Comparison of ENCODE assay signal across 22 mouse cellular contexts in the genomic region with DNA sequence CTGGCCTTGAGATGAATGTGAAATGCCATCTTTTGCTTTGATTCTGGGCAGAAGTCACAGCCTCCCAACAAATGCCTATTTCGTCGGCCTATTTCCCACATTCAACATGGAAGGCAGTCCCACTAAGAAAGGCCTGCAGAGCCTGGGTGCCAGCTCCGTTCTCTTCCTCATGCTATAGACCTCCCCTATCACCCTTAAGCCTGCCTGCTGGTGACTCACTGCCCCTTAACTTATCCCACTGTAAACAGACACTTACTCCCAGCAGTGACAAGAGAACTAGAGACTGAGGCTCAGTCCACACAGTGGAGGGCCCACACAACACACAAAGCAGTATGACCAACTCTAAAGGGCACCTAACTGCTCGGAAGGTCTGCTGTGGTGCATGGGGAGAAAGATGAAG. TPM values are rescaled to one million over a fixed set of nuclear protein-coding genes. Genes with fewer than 3 reads are reported as not detected.
A peak's percentile ranks its signal among the peaks of the same experiment; 100 is the strongest.
DNase-seq lines count a peak whose midpoint lies in the region; ATAC-seq lines count a peak whose summit lies in the region.
"Had no signal": no experiment of that assay in that cellular context is flagged by ENCODE, and none has a peak within 500 bp of the region (broad histone marks: within the 10 kb centered on the region; RNA-seq: fewer than 3 reads in every experiment).

No protein-coding gene starts in this region.

- no peak overlapping the region for H3K27ac ChIP-seq in hindbrain, embryonic 14.5 days
- H3K27ac ChIP-seq in hindbrain, embryonic 11.5 days (ENCODE audit: low read depth, low read length), result no peak overlapping the region
- H3K27ac ChIP-seq in kidney, embryonic 16.5 days (ENCODE audit: low read length), result peak overlapping the region; percentile 29; the same call in 1 of the 2 replicates
- no peak overlapping the region for H3K27ac ChIP-seq in stomach, embryonic 15.5 days
- H3K27ac ChIP-seq: embryonic facial prominence, embryonic 12.5 days; heart, embryonic 13.5 days; limb, embryonic 12.5 days; midbrain, embryonic 12.5 days had no signal

- intact Hi-C loops in gastrocnemius, postnatal 36 days (cut with DNase I), result no loop called here

- H3K27me3 ChIP-seq in hindbrain, embryonic 14.5 days (ENCODE audit: control insufficient read depth, insufficient read depth, low read length), result no peaks in the 10 kb centered on the region
- H3K27me3 ChIP-seq in hindbrain, embryonic 11.5 days (ENCODE audit: control insufficient read depth, insufficient read depth, low read length), result no peaks in the 10 kb centered on the region
- no peaks in the 10 kb centered on the region for H3K27me3 ChIP-seq in kidney, embryonic 16.5 days (ENCODE audit: insufficient read depth, low read length)
- no peaks in the 10 kb centered on the region for H3K27me3 ChIP-seq in stomach, embryonic 15.5 days (replicated peaks)
- H3K27me3 ChIP-seq: embryonic facial prominence, embryonic 12.5 days; heart, embryonic 13.5 days; limb, embryonic 12.5 days; midbrain, embryonic 12.5 days had no signal

- DNase-seq in hindbrain, embryonic 14.5 days (ENCODE audit: low spot score), result no peak
- no peak for DNase-seq in hindbrain, embryonic 11.5 days (ENCODE audit: low spot score)
- no peak for DNase-seq in kidney, postnatal 25 days
- peak; percentile 27 for DNase-seq in adipocyte (ENCODE audit: low spot score)
- no peak for DNase-seq in gastrocnemius, postnatal 36 days
- DNase-seq: cerebellum, adult 2 months; cerebellum, postnatal 25 days; forebrain, postnatal 0 days; liver, postnatal 0 days; lung, postnatal 14 days; thymus, postnatal 25 days had no signal

- no peak overlapping the region for H3K4me2 ChIP-seq in hindbrain, embryonic 14.5 days (replicated peaks)
- H3K4me2 ChIP-seq in hindbrain, embryonic 11.5 days (replicated peaks; ENCODE audit: low read depth, low read length), result no peak overlapping the region
- no peak overlapping the region for H3K4me2 ChIP-seq in kidney, embryonic 16.5 days (replicated peaks; ENCODE audit: low read depth, low read length)
- no peak overlapping the region for H3K4me2 ChIP-seq in stomach, embryonic 15.5 days
- H3K4me2 ChIP-seq: embryonic facial prominence, embryonic 12.5 days; heart, embryonic 13.5 days; limb, embryonic 12.5 days; liver, embryonic 11.5 days; midbrain, embryonic 12.5 days had no signal

- 93% methylated on average over 4 of the region's 4 CpGs for WGBS in hindbrain, embryonic 14.5 days
- 91% methylated on average over 4 of the region's 4 CpGs for WGBS in hindbrain, embryonic 11.5 days
- 77% methylated on average over 4 of the region's 4 CpGs for WGBS in kidney, embryonic 16.5 days
- 71% methylated on average over 4 of the region's 4 CpGs for WGBS in stomach, embryonic 15.5 days

- peak overlapping the region; percentile 5; the same call in 1 of the 2 replicates for H3K9ac ChIP-seq in hindbrain, embryonic 14.5 days
- H3K9ac ChIP-seq in hindbrain, embryonic 11.5 days (ENCODE audit: low read depth, low read length), result no peak overlapping the region
- H3K9ac ChIP-seq in kidney, embryonic 16.5 days (replicated peaks; ENCODE audit: low read length), result no peak overlapping the region
- H3K9ac ChIP-seq in stomach, embryonic 15.5 days, result no peak overlapping the region
- H3K9ac ChIP-seq: embryonic facial prominence, embryonic 12.5 days; forebrain, postnatal 0 days; limb, embryonic 12.5 days; liver, postnatal 0 days; midbrain, embryonic 12.5 days had no signal

- peaks cover 28% of the 10 kb centered on the region for H3K4me1 ChIP-seq in hindbrain, embryonic 14.5 days (replicated peaks; ENCODE audit: control insufficient read depth, insufficient read depth, low read length)
- H3K4me1 ChIP-seq in hindbrain, embryonic 11.5 days (replicated peaks; ENCODE audit: control insufficient read depth, insufficient read depth, low read length), result no peaks in the 10 kb centered on the region
- peaks cover 17% of the 10 kb centered on the region for H3K4me1 ChIP-seq in kidney, embryonic 16.5 days (ENCODE audit: insufficient read depth, low read length)
- peaks cover 12% of the 10 kb centered on the region; the same call in 1 of the 2 replicates for H3K4me1 ChIP-seq in stomach, embryonic 15.5 days
- H3K4me1 ChIP-seq: limb, embryonic 12.5 days had no signal

- no peak overlapping the region for H3K4me3 ChIP-seq in hindbrain, embryonic 14.5 days (replicated peaks; ENCODE audit: low read length)
- H3K4me3 ChIP-seq in hindbrain, embryonic 11.5 days (ENCODE audit: low read depth, low read length), result no peak overlapping the region
- H3K4me3 ChIP-seq in kidney, embryonic 16.5 days (ENCODE audit: low read length), result no peak overlapping the region
- H3K4me3 ChIP-seq in stomach, embryonic 15.5 days (replicated peaks), result no peak overlapping the region
- H3K4me3 ChIP-seq: embryonic facial prominence, embryonic 12.5 days; heart, embryonic 13.5 days; limb, embryonic 12.5 days; midbrain, embryonic 12.5 days had no signal

- ATAC-seq in hindbrain, embryonic 14.5 days (ENCODE audit: low FRiP score), result no peak
- ATAC-seq in hindbrain, embryonic 11.5 days (ENCODE audit: low FRiP score), result no peak
- no peak for ATAC-seq in kidney, embryonic 16.5 days (ENCODE audit: low FRiP score, low TSS enrichment)
- peak; percentile 60; the same call in 1 of the 2 replicates for ATAC-seq in stomach, embryonic 15.5 days (ENCODE audit: insufficient read depth, low FRiP score, low read depth)
- ATAC-seq: activated CD4-positive, CD25-positive, alpha-beta regulatory T cell, adult 4 months; forebrain, postnatal 0 days; liver, postnatal 0 days had no signal

- H3K9me3 ChIP-seq in hindbrain, embryonic 14.5 days (ENCODE audit: control insufficient read depth, low read length), result no peaks in the 10 kb centered on the region
- no peaks in the 10 kb centered on the region for H3K9me3 ChIP-seq in hindbrain, embryonic 11.5 days (ENCODE audit: control insufficient read depth, low read length)
- H3K9me3 ChIP-seq in kidney, embryonic 16.5 days (ENCODE audit: low read length), result no peaks in the 10 kb centered on the region
- no peaks in the 10 kb centered on the region for H3K9me3 ChIP-seq in stomach, embryonic 15.5 days
- H3K9me3 ChIP-seq: embryonic facial prominence, embryonic 12.5 days; heart, embryonic 13.5 days; limb, embryonic 12.5 days; midbrain, embryonic 12.5 days had no signal

- peaks cover 31% of the 10 kb centered on the region for H3K36me3 ChIP-seq in hindbrain, embryonic 14.5 days (replicated peaks; ENCODE audit: control insufficient read depth, insufficient read depth)
- no peaks in the 10 kb centered on the region for H3K36me3 ChIP-seq in hindbrain, embryonic 11.5 days (ENCODE audit: control insufficient read depth, insufficient read depth, low read length)
- peaks cover 23% of the 10 kb centered on the region for H3K36me3 ChIP-seq in kidney, embryonic 16.5 days (ENCODE audit: insufficient read depth, low read length)
- H3K36me3 ChIP-seq in stomach, embryonic 15.5 days, result peaks cover 22% of the 10 kb centered on the region

RNA-seq across cellular contexts. Expression of a gene that starts 10.9 kb away (rescaled TPM):
- 21.0 TPM in 2 replicates for polyA plus RNA-seq in hindbrain, embryonic 14.5 days (2014; fragmentation: Nextera tagmentation; extraction: Ambion mirVana)
- 20.5 and 21.4 TPM in 2 replicates for polyA plus RNA-seq in hindbrain, embryonic 11.5 days (2014; fragmentation: Nextera tagmentation; extraction: Ambion mirVana)
- 26.3 and 30.9 TPM in 2 replicates for polyA plus RNA-seq in kidney, embryonic 16.5 days (2015; fragmentation: Nextera tagmentation; extraction: Ambion mirVana)
- 23.6 and 24.0 TPM in 2 replicates for polyA plus RNA-seq in stomach, embryonic 15.5 days (2015; fragmentation: Nextera tagmentation; extraction: Ambion mirVana)
- 10 to 100 TPM; 17.8 to 19.1 TPM for total RNA-seq in gastrocnemius, postnatal 36 days (2021)

RNA-seq across cellular contexts. Expression of a gene that starts 20.1 kb away (rescaled TPM):
- 3.4 and 4.3 TPM in 2 replicates for polyA plus RNA-seq in hindbrain, embryonic 14.5 days (2014; fragmentation: Nextera tagmentation; extraction: Ambion mirVana)
- 0.68 and 0.90 TPM in 2 replicates for polyA plus RNA-seq in hindbrain, embryonic 11.5 days (2014; fragmentation: Nextera tagmentation; extraction: Ambion mirVana)
- 0.09 and 0.17 TPM in 2 replicates for polyA plus RNA-seq in kidney, embryonic 16.5 days (2015; fragmentation: Nextera tagmentation; extraction: Ambion mirVana)
- 0.48 and 0.68 TPM in 2 replicates for polyA plus RNA-seq in stomach, embryonic 15.5 days (2015; fragmentation: Nextera tagmentation; extraction: Ambion mirVana)
- under 1 TPM; 0.10 to 0.20 TPM for total RNA-seq in gastrocnemius, postnatal 36 days (2021)
- total RNA-seq: gastrocnemius, postnatal 4 days; megakaryocyte progenitor cell, adult 5-6 weeks had no signal
- polyA plus RNA-seq: heart, embryonic 13.5 days; liver, postnatal 0 days; small intestine, adult 2 months had no signal
